Mouse (Mus musculus) Muller cell, postnatal 12 days (primary cell): ENCODE measurements at regions not wholly inside any gene's neighbourhood (a gene's known extent, or its start where the extent isn't known, plus 50 kb on each side); places are given as distances from the start of the nearest gene placed in this dataset.

Source experiments
- DNase-seq: peaks from one replicate; pipeline ENCODE4 v3.0.0-alpha.2; 2015; ENCODE audit errors: inconsistent ontology term

- no peak for DNase-seq
Measured at GRCm38 (mm10) chr3:41151989-41152388, 69.1 kb upstream of the Pgrmc2 start.

- DNase-seq = no peak
Measured at GRCm38 (mm10) chr3:41140391-41140790, 57.5 kb upstream of the Pgrmc2 start.

- DNase-seq = peak; percentile 60
Measured at GRCm38 (mm10) chr3:41137931-41138330, 55.1 kb upstream of the Pgrmc2 start.

- no peak for DNase-seq
Measured at GRCm38 (mm10) chr3:41132889-41133288, 50.0 kb upstream of the Pgrmc2 start.
